Mouse (Mus musculus): ENCODE measurements around the gene Disp1.

GRCm38 (mm10) chr1:183041703-183042102, 179.6 kb downstream of the Disp1 start:
- TF ChIP-seq GATA1 (IDR thresholded peaks at IDR 0.05; ENCODE audit: borderline replicate concordance, low read length): no peak
- TF ChIP-seq FLI1 (IDR thresholded peaks at IDR 0.05; ENCODE audit: low read length): no peak
